Mouse (Mus musculus) testis, adult 2 months (tissue): ENCODE data around the gene C77080.

Experiments used
- CTCF ChIP-seq: fragments of 200-500 bp; IDR thresholded peaks from 2 replicates; pipeline ENCODE4 v1.5.1; 2012; ENCODE audit warnings: low read depth, mild to moderate bottlenecking, inconsistent platforms, low read length, moderate library complexity; ENCODE audit not compliant: control insufficient read depth, insufficient read depth, insufficient replicate concordance
- POLR2A ChIP-seq: fragments of 200-500 bp; IDR thresholded peaks from 2 replicates; pipeline ENCODE4 v1.6.1; 2012; ENCODE audit warnings: low read depth, mild to moderate bottlenecking, inconsistent platforms, low read length, moderate library complexity; ENCODE audit not compliant: control insufficient read depth

GRCm38 (mm10) chr4:129296066-129296465, 34.9 kb upstream of the C77080 start:
- TF ChIP-seq POLR2A (no peak), CTCF (no peak)
